Mouse (Mus musculus): ENCODE results near the gene Cdkl5.

- TF ChIP-seq CTCF (IDR thresholded peaks at IDR 0.05; ENCODE audit: control insufficient read depth, insufficient read depth, insufficient read length) (no peak), MAX (IDR thresholded peaks at IDR 0.05) (no peak), USF1 (IDR thresholded peaks at IDR 0.05; ENCODE audit: low read depth) (no peak), MYOG (IDR thresholded peaks at IDR 0.05; ENCODE audit: control insufficient read depth, extremely low read depth, insufficient read length) (no peak)
These were observed 228.9 kb downstream of the Cdkl5 start for GRCm38 (mm10) chrX:160765389-160766232.
